22 mouse cellular contexts compared by ENCODE assay signal in the genomic region with DNA sequence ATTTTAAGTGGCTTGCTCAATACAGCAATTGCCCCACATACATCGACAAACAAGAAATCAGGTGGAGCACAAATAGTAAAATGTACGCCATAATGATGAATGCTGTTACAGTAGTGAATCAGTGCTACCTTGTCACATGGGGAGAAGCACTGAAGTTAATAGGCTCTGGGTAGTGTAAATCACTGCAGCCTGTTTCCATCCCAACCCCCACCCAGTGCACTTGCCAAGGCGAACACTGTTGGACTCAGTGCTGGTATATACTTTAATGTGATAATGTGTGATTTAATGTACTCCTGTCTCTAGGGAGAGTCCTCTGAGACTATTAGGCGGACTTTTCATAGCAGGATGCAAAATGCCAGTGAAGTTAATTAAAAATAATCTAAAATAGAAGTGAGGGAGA. TPM values are rescaled to one million over a fixed set of nuclear protein-coding genes. Genes with fewer than 3 reads are reported as not detected.
DNase-seq lines count a peak whose midpoint lies in the region; ATAC-seq lines count a peak whose summit lies in the region.
"Had no signal": no experiment of that assay in that cellular context is flagged by ENCODE, and none has a peak within 500 bp of the region (broad histone marks: within the 10 kb centered on the region; RNA-seq: fewer than 3 reads in every experiment).

No protein-coding gene starts in this region.

- DNase-seq in heart, adult 11 months, result peak; percentile 78
- DNase-seq in kidney, postnatal 10 days, result peak; percentile 39
- no peak for DNase-seq in kidney, adult 9 months
- DNase-seq in midbrain, embryonic 14.5 days, result peak; percentile 11
- DNase-seq in left cerebral cortex, adult 9 months (ENCODE audit: low spot score in 2 of 2), result no peak
- DNase-seq: adrenal gland, adult 8-10 months; cerebellum, adult 18-20 months; cerebellum, adult 9-11 months; cerebellum, postnatal 36 days; gastrocnemius, postnatal 25 days; heart, postnatal 14 days had no signal

- H3K27ac ChIP-seq in heart, embryonic 12.5 days (ENCODE audit: poor library complexity, severe bottlenecking), result no peak overlapping the region
- H3K27ac ChIP-seq in midbrain, embryonic 14.5 days (replicated peaks; ENCODE audit: low read depth, low read length), result no peak overlapping the region
- no peak overlapping the region for H3K27ac ChIP-seq in midbrain, embryonic 15.5 days
- H3K27ac ChIP-seq in limb, embryonic 13.5 days, result no peak overlapping the region
- H3K27ac ChIP-seq: embryonic facial prominence, embryonic 13.5 days; forebrain, embryonic 12.5 days; heart, embryonic 10.5 days; heart, embryonic 15.5 days; hindbrain, embryonic 10.5 days had no signal

- H3K9ac ChIP-seq in heart, embryonic 12.5 days, result no peak overlapping the region
- H3K9ac ChIP-seq in midbrain, embryonic 14.5 days (replicated peaks; ENCODE audit: low read length), result no peak overlapping the region
- H3K9ac ChIP-seq in midbrain, embryonic 15.5 days, result no peak overlapping the region
- no peak overlapping the region for H3K9ac ChIP-seq in limb, embryonic 13.5 days
- H3K9ac ChIP-seq: embryonic facial prominence, embryonic 13.5 days; forebrain, embryonic 12.5 days; heart, embryonic 15.5 days had no signal

- H3K4me3 ChIP-seq in heart, embryonic 12.5 days, result no peak overlapping the region
- no peak overlapping the region for H3K4me3 ChIP-seq in midbrain, embryonic 14.5 days (replicated peaks; ENCODE audit: low read depth, low read length)
- no peak overlapping the region for H3K4me3 ChIP-seq in midbrain, embryonic 15.5 days
- no peak overlapping the region for H3K4me3 ChIP-seq in limb, embryonic 13.5 days
- H3K4me3 ChIP-seq: embryonic facial prominence, embryonic 13.5 days; forebrain, embryonic 12.5 days; heart, embryonic 10.5 days; heart, embryonic 15.5 days; hindbrain, embryonic 10.5 days had no signal

- 0 out of 2 replicates have a peak, but pooled peaks cover 14% of the 10 kb centered on the region for H3K4me1 ChIP-seq in heart, embryonic 12.5 days (replicated peaks)
- no peaks in the 10 kb centered on the region for H3K4me1 ChIP-seq in midbrain, embryonic 14.5 days (ENCODE audit: control insufficient read depth, insufficient read depth, low read length)
- peaks cover 13% of the 10 kb centered on the region for H3K4me1 ChIP-seq in midbrain, embryonic 15.5 days
- peaks cover 36% of the 10 kb centered on the region; the same call in 1 of the 2 replicates for H3K4me1 ChIP-seq in limb, embryonic 13.5 days

- WGBS in heart, embryonic 12.5 days, result 77% methylated on average over 4 of the region's 4 CpGs
- 75% methylated on average over 4 of the region's 4 CpGs for WGBS in midbrain, embryonic 14.5 days
- 67% methylated on average over 4 of the region's 4 CpGs for WGBS in midbrain, embryonic 15.5 days
- 61% methylated on average over 4 of the region's 4 CpGs for WGBS in limb, embryonic 13.5 days

- H3K36me3 ChIP-seq in heart, embryonic 12.5 days, result no peaks in the 10 kb centered on the region
- H3K36me3 ChIP-seq in midbrain, embryonic 14.5 days (ENCODE audit: control insufficient read depth, insufficient read depth, low read length), result no peaks in the 10 kb centered on the region
- H3K36me3 ChIP-seq in midbrain, embryonic 15.5 days (replicated peaks), result no peaks in the 10 kb centered on the region
- peaks cover 5% of the 10 kb centered on the region for H3K36me3 ChIP-seq in limb, embryonic 13.5 days
- H3K36me3 ChIP-seq: embryonic facial prominence, embryonic 13.5 days; forebrain, embryonic 12.5 days; heart, embryonic 10.5 days; heart, embryonic 15.5 days; hindbrain, embryonic 10.5 days had no signal

- no peaks in the 10 kb centered on the region for H3K27me3 ChIP-seq in heart, embryonic 12.5 days (replicated peaks)
- H3K27me3 ChIP-seq in midbrain, embryonic 14.5 days (ENCODE audit: control insufficient read depth, insufficient read depth, low read length), result no peaks in the 10 kb centered on the region
- H3K27me3 ChIP-seq in midbrain, embryonic 15.5 days (replicated peaks), result peaks cover 6% of the 10 kb centered on the region; the same call in 1 of the 2 replicates
- no peaks in the 10 kb centered on the region for H3K27me3 ChIP-seq in limb, embryonic 13.5 days
- H3K27me3 ChIP-seq: embryonic facial prominence, embryonic 13.5 days; heart, embryonic 15.5 days had no signal

- H3K9me3 ChIP-seq in heart, embryonic 12.5 days (replicated peaks), result no peaks in the 10 kb centered on the region
- H3K9me3 ChIP-seq in midbrain, embryonic 14.5 days (ENCODE audit: control insufficient read depth, low read length), result no peaks in the 10 kb centered on the region
- no peaks in the 10 kb centered on the region for H3K9me3 ChIP-seq in midbrain, embryonic 15.5 days
- H3K9me3 ChIP-seq in limb, embryonic 13.5 days, result no peaks in the 10 kb centered on the region
- H3K9me3 ChIP-seq: embryonic facial prominence, embryonic 13.5 days; forebrain, embryonic 12.5 days; heart, embryonic 10.5 days; heart, embryonic 15.5 days; hindbrain, embryonic 10.5 days had no signal

- ATAC-seq in heart, embryonic 12.5 days (ENCODE audit: insufficient number of reproducible peaks, low FRiP score), result no peak
- no peak for ATAC-seq in midbrain, embryonic 14.5 days (ENCODE audit: low FRiP score, low TSS enrichment)
- no peak for ATAC-seq in midbrain, embryonic 15.5 days (replicated peaks)
- no peak for ATAC-seq in limb, embryonic 13.5 days (ENCODE audit: low FRiP score, low read depth)
- ATAC-seq: forebrain, embryonic 16.5 days; hindbrain, embryonic 16.5 days; inflammation-experienced regulatory T-cells, adult 6 months had no signal

- H3K4me2 ChIP-seq in heart, embryonic 12.5 days, result no peak overlapping the region
- no peak overlapping the region for H3K4me2 ChIP-seq in midbrain, embryonic 14.5 days (ENCODE audit: low read length)
- H3K4me2 ChIP-seq in midbrain, embryonic 15.5 days, result no peak overlapping the region
- peak overlapping the region; percentile 49; the same call in 1 of the 2 replicates for H3K4me2 ChIP-seq in limb, embryonic 13.5 days (replicated peaks)
- H3K4me2 ChIP-seq: embryonic facial prominence, embryonic 13.5 days; forebrain, embryonic 12.5 days; heart, embryonic 15.5 days had no signal

RNA-seq across cellular contexts. Expression of a gene that starts 3.8 kb away (rescaled TPM):
- polyA plus RNA-seq in heart, embryonic 12.5 days (2016; fragmentation: Nextera tagmentation; extraction: Ambion mirVana), result 7.0 and 7.8 TPM in 2 replicates
- 0.86 and 1.1 TPM in 2 replicates for polyA plus RNA-seq in midbrain, embryonic 14.5 days (2014; fragmentation: Nextera tagmentation; extraction: Ambion mirVana)
- polyA plus RNA-seq in midbrain, embryonic 15.5 days (2015; fragmentation: Nextera tagmentation; extraction: Ambion mirVana), result 1.0 and 1.2 TPM in 2 replicates
- polyA plus RNA-seq in limb, embryonic 13.5 days (2015; fragmentation: Nextera tagmentation; extraction: Ambion mirVana), result 9.6 and 10.6 TPM in 2 replicates

Comparison
In these comparisons a context has a peak if more than half of its experiments do, and no peak if none do; other contexts are left out.
1. DNase-seq: peak in heart, adult 11 months (single experiment), kidney, postnatal 10 days (single experiment) and midbrain, embryonic 14.5 days (single experiment); none in kidney, adult 9 months (single experiment) and left cerebral cortex, adult 9 months (0 of 2).